Mouse (Mus musculus) limb, embryonic 13.5 days (tissue): ENCODE measurements around the gene Sort1. TPM values are rescaled to one million over a fixed set of nuclear protein-coding genes. Genes with fewer than 3 reads are reported as not detected.
A peak's percentile ranks its signal among the peaks of the same experiment; 100 is the strongest.

Source experiments
- ATAC-seq: fragments of 200-750 bp; cut with Nextera tagmentation; 2 replicates; pipeline ENCODE4 v1.8.0; 2017; ENCODE audit warnings: low read depth, moderate number of reproducible peaks, moderate TSS enrichment; ENCODE audit not compliant: low FRiP score
- H3K27ac ChIP-seq: fragments of 300-500 bp; sonication (generic); 2 replicates; pipeline ENCODE4 v1.5.1; 2015; ENCODE audit warnings: inconsistent platforms, mild to moderate bottlenecking, moderate library complexity
- H3K27me3 ChIP-seq: fragments of 300-500 bp; sonication (generic); 2 replicates; pipeline ENCODE4 v1.6.1; 2015; ENCODE audit warnings: mild to moderate bottlenecking, inconsistent platforms
- H3K36me3 ChIP-seq: fragments of 300-500 bp; sonication (generic); 2 replicates; pipeline ENCODE4 v1.6.1; 2015; ENCODE audit warnings: inconsistent platforms, mild to moderate bottlenecking, moderate library complexity
- H3K4me1 ChIP-seq: fragments of 300-500 bp; sonication (generic); 2 replicates; pipeline ENCODE4 v1.6.1; 2015; ENCODE audit warnings: inconsistent platforms
- H3K4me2 ChIP-seq: fragments of 300-500 bp; sonication (generic); replicated peaks from 2 replicates; pipeline ENCODE4 v1.6.1; 2015; ENCODE audit warnings: inconsistent platforms, mild to moderate bottlenecking, moderate library complexity
- H3K4me3 ChIP-seq: fragments of 300-500 bp; sonication (generic); 2 replicates; pipeline ENCODE4 v1.5.1; 2015; ENCODE audit warnings: moderate library complexity, mild to moderate bottlenecking, inconsistent platforms
- H3K9ac ChIP-seq: fragments of 300-500 bp; sonication (generic); 2 replicates; pipeline ENCODE4 v1.6.1; 2015; ENCODE audit warnings: mild to moderate bottlenecking, inconsistent platforms
- H3K9me3 ChIP-seq: fragments of 300-500 bp; sonication (generic); 2 replicates; pipeline ENCODE4 v1.6.1; 2016; ENCODE audit warnings: inconsistent platforms
- WGBS: fragments of 180-500 bp; shearing (Covaris S2); methylation state at CpG from one replicate; pipeline ENCODE4 v1.1.7; 2015; 5-methylcytosine and 5-hydroxymethylcytosine counted together
- polyA plus RNA-seq: library from polyadenylated mRNA; unstranded; fragments of >200 nt; fragmentation: Nextera tagmentation; extraction: Ambion mirVana; gene quantifications from 2 replicates; pipeline ENCODE4 v1.2.1, GENCODE M21; 2015

Sort1 gene
- polyA plus RNA-seq, 1 experiment from 2014 or later: 10.6 TPM

DNA sequence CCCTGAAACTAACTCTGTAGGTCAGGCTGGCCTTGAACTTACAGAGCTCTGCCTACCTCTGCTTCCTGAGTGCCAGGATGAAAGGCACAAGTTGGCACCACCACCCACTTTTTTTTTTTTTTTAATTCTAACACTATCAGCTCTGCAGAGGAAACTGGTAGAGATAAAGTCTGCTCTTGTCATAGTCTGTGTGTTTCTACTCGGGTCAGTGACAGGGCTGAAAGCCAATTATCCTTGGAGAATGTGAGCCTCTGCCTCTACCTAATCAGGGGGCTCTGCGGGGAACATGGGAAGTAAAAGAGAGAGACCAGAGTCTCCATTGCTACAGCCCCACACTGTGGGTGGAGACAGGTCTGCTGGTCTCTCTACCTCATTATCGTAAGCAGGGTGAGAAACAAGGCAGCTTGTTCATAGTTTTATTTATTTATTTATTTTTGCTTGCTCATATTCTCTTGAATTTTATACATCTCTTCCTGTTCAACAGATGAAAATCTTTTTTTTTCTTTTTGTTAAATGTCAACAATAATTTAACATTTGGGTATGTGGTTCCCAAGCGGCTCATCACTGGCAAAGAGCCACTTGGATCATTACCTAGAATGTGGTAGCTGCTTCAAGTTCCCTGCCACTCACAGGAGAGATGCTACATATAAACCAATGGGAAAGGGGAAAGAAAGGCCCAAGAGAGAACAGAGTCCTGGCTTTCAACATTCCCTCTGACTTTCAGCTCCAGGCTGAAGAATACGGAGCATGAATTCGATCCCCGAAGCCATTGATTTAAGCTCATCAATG lies 95.2 kb downstream of the Sort1 start:
- 80% methylated on average over 7 of the region's 7 CpGs for WGBS
- H3K9me3 ChIP-seq: no peaks in the 10 kb centered on the region

DNA sequence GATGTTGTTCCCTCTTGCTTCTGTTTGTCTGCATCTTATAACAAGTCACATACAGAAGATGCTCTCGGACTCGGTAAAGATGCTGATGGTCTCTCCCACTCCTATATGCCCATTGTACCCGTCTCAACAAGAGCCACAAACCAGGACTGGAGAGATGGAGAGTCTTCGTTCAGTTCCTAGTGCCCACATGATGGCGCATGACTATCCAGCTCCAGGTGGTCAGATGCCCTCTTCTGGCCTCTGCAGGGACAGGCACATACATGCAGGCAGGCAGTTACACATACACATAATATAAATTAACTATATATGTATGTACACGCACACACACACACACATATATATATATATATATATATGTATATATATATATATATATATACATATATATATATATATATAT lies 96.8 kb downstream of the Sort1 start:
- no peak overlapping the region for H3K4me3 ChIP-seq
- ATAC-seq: no peak
- no peak overlapping the region for H3K4me2 ChIP-seq
- H3K36me3 ChIP-seq: peaks cover 4% of the 10 kb centered on the region; the same call in 1 of the 2 replicates
- H3K9ac ChIP-seq: no peak overlapping the region
- peaks cover 37% of the 10 kb centered on the region for H3K4me1 ChIP-seq
- WGBS: 74% methylated on average over 6 of the region's 6 CpGs
- H3K27me3 ChIP-seq: no peaks in the 10 kb centered on the region
- no peaks in the 10 kb centered on the region for H3K9me3 ChIP-seq
- no peak overlapping the region for H3K27ac ChIP-seq

More for the DNA sequence above, 95.2 kb downstream of the Sort1 start:
- Histone ChIP-seq H3K9ac (no peak overlapping the region), H3K4me1 (peaks cover 22% of the 10 kb centered on the region), H3K27ac (no peak overlapping the region), H3K36me3 (no peaks in the 10 kb centered on the region), H3K4me3 (no peak overlapping the region), H3K4me2 (no peak overlapping the region), H3K27me3 (no peaks in the 10 kb centered on the region)
- ATAC-seq: no peak

- no peak overlapping the region; the same call in 1 of the 2 replicates for H3K9ac ChIP-seq
- peaks cover 37% of the 10 kb centered on the region for H3K4me1 ChIP-seq
- 58% methylated on average over 14 of the region's 14 CpGs for WGBS
- no peaks in the 10 kb centered on the region for H3K27me3 ChIP-seq
- H3K27ac ChIP-seq: no peak overlapping the region
- H3K4me3 ChIP-seq: peak overlapping the region; percentile 8; the same call in 1 of the 2 replicates
- H3K4me2 ChIP-seq: peak overlapping the region; percentile 77
- no peaks in the 10 kb centered on the region for H3K9me3 ChIP-seq
- ATAC-seq: no peak
- H3K36me3 ChIP-seq: peaks cover 19% of the 10 kb centered on the region
Measured at GRCm38 (mm10) chr3:108381945-108382875, 98.3 kb downstream of the Sort1 start.

DNA sequence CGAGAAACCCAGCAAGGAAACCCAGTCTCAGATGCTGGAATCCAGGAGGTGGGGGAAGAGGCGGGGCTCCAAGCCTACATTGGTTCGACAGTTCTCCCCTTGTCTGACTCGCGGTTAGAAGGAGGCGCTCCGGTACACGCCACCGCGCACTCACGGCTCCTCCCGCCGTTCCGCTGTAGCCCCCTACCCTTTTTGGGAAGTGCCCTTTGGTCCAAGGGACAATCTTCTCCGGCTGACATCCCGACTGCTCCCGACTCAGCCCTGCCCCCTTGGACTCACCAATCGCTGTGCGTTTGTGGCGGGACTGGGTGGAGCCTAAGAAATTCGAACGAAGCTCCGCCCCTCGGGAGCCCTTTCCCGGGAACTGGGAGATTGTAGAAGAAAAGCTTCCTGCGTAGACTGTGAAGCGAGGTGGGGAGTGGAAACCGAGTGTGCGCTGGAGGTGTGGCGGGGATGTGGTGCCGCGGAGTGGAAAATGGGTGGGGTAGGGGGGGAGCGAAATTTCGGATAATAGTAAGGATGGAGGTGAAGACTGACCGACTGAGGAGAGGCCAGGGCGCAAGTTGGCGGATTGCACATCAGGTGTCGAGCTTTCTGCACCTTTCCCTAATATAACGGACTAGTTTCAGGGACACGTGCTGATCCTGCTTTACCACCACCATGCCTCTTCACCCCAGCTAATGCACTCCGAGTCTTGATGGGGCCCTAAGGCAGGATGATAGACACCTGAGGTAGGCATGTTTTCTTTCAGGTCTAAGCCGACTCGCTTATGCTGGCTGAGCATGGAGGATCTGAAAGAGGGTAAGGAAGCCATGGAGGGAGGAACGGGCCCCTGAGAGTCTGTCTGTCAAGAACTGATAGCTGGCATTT lies 99.8 kb downstream of the Sort1 start, which contains the start of gene Psrc1:
Gene Psrc1 (plus strand): TSS at position 355 of the 870 bp plus-strand sequence.
- no peaks in the 10 kb centered on the region for H3K9me3 ChIP-seq
- peak within 1 kb of the TSS; percentile 11; the same call in 1 of the 2 replicates for H3K27ac ChIP-seq
- under 1% methylated on average over 44 of the region's 44 CpGs for WGBS
- peak within 1 kb of the TSS; percentile 77 for H3K4me2 ChIP-seq
- H3K27me3 ChIP-seq: no peaks in the 10 kb centered on the region
- H3K4me1 ChIP-seq: peaks cover 43% of the 10 kb centered on the region
- H3K36me3 ChIP-seq: peaks cover 26% of the 10 kb centered on the region
- H3K4me3 ChIP-seq: peak within 1 kb of the TSS; percentile 55
- H3K9ac ChIP-seq: peak within 1 kb of the TSS; percentile 62
- peak; percentile 94 for ATAC-seq

GRCm38 (mm10) chr3:108384425-108384824 lies 100.5 kb downstream of the Sort1 start:
- H3K9ac ChIP-seq: peak overlapping the region; percentile 62
- peaks cover 47% of the 10 kb centered on the region for H3K4me1 ChIP-seq
- no peak for ATAC-seq
- H3K27ac ChIP-seq: no peak overlapping the region
- peaks cover 26% of the 10 kb centered on the region for H3K36me3 ChIP-seq
- H3K27me3 ChIP-seq: no peaks in the 10 kb centered on the region
- peak overlapping the region; percentile 55 for H3K4me3 ChIP-seq
- H3K9me3 ChIP-seq: no peaks in the 10 kb centered on the region
- 33% methylated on average over 2 of the region's 2 CpGs for WGBS
- peak overlapping the region; percentile 77 for H3K4me2 ChIP-seq

DNA sequence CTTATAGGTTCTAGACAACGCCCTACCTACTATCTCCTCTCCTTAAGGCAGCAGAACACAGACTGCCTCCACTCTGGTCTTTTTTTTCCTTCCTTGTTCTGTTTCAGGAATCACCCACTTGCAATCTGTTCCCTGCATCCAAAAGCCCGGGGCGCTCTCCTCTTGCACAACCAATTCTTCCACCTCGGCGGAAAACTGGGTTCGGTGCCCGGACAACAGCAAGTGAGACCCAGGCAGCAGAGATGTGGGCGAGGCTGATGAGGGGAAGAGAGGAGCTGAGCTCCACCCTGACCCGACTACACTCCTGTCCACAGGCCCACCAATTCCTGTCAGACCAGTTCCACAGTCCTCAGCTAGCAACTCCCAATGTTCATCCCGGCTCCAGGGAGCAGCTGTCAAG lies 102.3 kb downstream of the Sort1 start:
- Histone ChIP-seq H3K4me3 (no peak overlapping the region), H3K36me3 (peaks cover 26% of the 10 kb centered on the region), H3K9ac (no peak overlapping the region), H3K4me1 (peaks cover 46% of the 10 kb centered on the region), H3K9me3 (no peaks in the 10 kb centered on the region), H3K27ac (no peak overlapping the region; the same call in 1 of the 2 replicates), H3K27me3 (no peaks in the 10 kb centered on the region), H3K4me2 (no peak overlapping the region)
- ATAC-seq: no peak
- WGBS: 83% methylated on average over 10 of the region's 10 CpGs

DNA sequence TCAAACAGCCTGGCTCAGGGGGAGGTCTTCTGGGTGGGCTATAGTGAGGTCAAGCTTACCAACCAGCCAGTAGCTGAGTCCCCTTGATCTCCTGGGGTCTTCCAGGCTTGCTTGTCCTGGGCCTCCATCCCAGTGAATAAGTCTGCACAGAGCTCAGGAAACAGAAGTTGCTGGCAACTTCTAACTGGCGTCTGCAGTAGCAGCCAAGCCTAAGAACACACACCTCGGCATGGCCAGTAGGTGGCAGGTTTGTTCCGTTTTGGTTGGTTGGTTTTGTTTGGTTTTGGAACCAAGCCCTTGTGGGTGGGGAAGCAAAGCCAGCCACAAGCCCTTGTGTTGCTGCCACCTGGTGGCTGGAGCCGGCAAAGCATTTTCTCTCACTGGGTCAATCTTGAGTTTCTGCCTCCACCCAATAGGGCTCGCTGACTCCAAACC lies 105.2 kb downstream of the Sort1 start:
- WGBS: 1% methylated on average over 5 of the region's 5 CpGs
- H3K4me3 ChIP-seq: peak overlapping the region; percentile 12; the same call in 1 of the 2 replicates
- H3K4me2 ChIP-seq: peak overlapping the region; percentile 46
- H3K27ac ChIP-seq: peak overlapping the region; percentile 79
- H3K9me3 ChIP-seq: no peaks in the 10 kb centered on the region
- H3K36me3 ChIP-seq: peaks cover 26% of the 10 kb centered on the region
- H3K9ac ChIP-seq: peak overlapping the region; percentile 52; the same call in 1 of the 2 replicates
- H3K4me1 ChIP-seq: peaks cover 31% of the 10 kb centered on the region
- ATAC-seq: peak; percentile 84
- H3K27me3 ChIP-seq: no peaks in the 10 kb centered on the region

- no peaks in the 10 kb centered on the region for H3K9me3 ChIP-seq
- peak overlapping the region; percentile 3; the same call in 1 of the 2 replicates for H3K4me2 ChIP-seq
- ATAC-seq: no peak
- no peak overlapping the region for H3K27ac ChIP-seq
- peaks cover 24% of the 10 kb centered on the region for H3K36me3 ChIP-seq
- H3K9ac ChIP-seq: 0 out of 2 replicates have a peak overlapping the region, but pooled peaks have one; percentile 13
- no peak overlapping the region for H3K4me3 ChIP-seq
- 19% methylated on average over 10 of the region's 10 CpGs for WGBS
- peaks cover 17% of the 10 kb centered on the region for H3K4me1 ChIP-seq
- no peaks in the 10 kb centered on the region for H3K27me3 ChIP-seq
Measured at GRCm38 (mm10) chr3:108392299-108392698, 108.4 kb downstream of the Sort1 start.

DNA sequence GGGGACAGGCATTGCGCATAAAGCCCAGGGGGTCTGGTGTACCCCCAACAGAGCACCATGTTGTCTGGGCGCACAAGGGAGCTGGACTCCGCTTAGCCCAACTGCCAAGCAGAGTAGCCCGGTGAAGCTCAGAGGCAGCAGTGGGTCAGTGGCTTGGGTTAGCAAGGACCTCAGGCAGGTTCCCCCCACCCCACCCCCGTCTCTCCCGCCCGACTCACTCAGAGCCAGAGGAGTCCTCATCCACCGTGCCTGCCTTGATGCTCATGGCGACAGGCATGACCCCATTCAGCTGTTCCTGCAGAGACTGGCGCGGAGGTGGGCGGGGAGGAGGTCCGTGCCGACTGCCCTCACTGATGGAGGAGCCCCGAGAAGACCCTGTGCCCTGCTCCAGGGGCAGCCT lies 108.9 kb downstream of the Sort1 start:
- Histone ChIP-seq H3K36me3 (peaks cover 24% of the 10 kb centered on the region), H3K4me2 (peak overlapping the region; percentile 3; the same call in 1 of the 2 replicates), H3K27ac (no peak overlapping the region), H3K4me1 (peaks cover 17% of the 10 kb centered on the region), H3K9ac (0 out of 2 replicates have a peak overlapping the region, but pooled peaks have one; percentile 13), H3K9me3 (no peaks in the 10 kb centered on the region), H3K27me3 (no peaks in the 10 kb centered on the region), H3K4me3 (no peak overlapping the region)
- 41% methylated on average over 15 of the region's 15 CpGs for WGBS
- ATAC-seq: no peak

DNA sequence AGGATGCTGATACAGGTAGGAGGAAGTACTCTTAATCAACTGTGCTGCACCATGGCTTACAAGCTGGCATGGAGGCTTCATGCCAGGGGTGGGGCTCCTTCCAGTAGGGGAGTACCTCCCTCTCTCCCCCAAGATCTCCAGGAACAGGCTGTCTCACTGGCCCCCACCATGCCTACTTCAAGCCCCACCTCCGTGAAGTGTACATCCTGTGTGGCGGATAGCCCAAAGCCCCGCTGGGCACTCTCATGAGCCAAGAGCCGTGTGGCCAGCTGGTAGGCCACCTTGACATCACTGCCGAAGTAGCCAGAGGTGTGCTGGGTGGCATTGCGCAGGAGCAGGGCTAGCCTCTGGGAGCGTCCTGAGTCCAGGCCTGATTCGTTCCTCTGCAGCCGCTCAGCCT lies 114.4 kb downstream of the Sort1 start:
- peaks cover 46% of the 10 kb centered on the region for H3K36me3 ChIP-seq

DNA sequence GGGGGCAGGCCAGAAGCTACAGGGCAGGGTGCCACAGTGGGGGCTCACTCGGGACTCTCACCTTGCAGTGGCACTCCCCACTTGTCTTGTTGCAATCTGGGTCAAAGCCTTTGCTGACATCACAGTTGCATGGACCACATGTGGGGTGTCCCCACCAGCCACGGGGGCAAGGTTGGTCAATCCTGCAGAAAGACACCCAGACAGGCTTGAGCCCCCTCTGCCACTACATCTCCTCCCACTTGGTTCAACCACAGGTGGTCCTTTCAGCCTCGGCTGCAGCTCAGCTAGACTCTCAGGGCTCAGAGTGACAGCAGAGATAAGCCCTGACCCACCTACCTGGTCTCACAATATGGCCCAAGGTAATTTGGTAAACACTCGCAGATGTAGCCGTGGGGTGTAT lies 116.6 kb downstream of the Sort1 start:
- no peaks in the 10 kb centered on the region for H3K9me3 ChIP-seq
- H3K9ac ChIP-seq: no peak overlapping the region
- H3K4me1 ChIP-seq: peaks cover 6% of the 10 kb centered on the region
- no peak overlapping the region for H3K4me3 ChIP-seq
- 82% methylated on average over 5 of the region's 5 CpGs for WGBS
- H3K36me3 ChIP-seq: peaks cover 48% of the 10 kb centered on the region
- H3K27me3 ChIP-seq: no peaks in the 10 kb centered on the region
- no peak for ATAC-seq
- no peak overlapping the region for H3K4me2 ChIP-seq
- no peak overlapping the region for H3K27ac ChIP-seq

More for the DNA sequence above, 114.4 kb downstream of the Sort1 start:
- Histone ChIP-seq H3K9me3 (no peaks in the 10 kb centered on the region), H3K27ac (no peak overlapping the region), H3K9ac (no peak overlapping the region), H3K27me3 (no peaks in the 10 kb centered on the region), H3K4me1 (peaks cover 6% of the 10 kb centered on the region), H3K4me3 (no peak overlapping the region), H3K4me2 (no peak overlapping the region)
- ATAC-seq: no peak
- WGBS: 83% methylated on average over 9 of the region's 9 CpGs
